Comparison of ENCODE assay signal across 7 mouse cellular contexts in the genomic region with DNA sequence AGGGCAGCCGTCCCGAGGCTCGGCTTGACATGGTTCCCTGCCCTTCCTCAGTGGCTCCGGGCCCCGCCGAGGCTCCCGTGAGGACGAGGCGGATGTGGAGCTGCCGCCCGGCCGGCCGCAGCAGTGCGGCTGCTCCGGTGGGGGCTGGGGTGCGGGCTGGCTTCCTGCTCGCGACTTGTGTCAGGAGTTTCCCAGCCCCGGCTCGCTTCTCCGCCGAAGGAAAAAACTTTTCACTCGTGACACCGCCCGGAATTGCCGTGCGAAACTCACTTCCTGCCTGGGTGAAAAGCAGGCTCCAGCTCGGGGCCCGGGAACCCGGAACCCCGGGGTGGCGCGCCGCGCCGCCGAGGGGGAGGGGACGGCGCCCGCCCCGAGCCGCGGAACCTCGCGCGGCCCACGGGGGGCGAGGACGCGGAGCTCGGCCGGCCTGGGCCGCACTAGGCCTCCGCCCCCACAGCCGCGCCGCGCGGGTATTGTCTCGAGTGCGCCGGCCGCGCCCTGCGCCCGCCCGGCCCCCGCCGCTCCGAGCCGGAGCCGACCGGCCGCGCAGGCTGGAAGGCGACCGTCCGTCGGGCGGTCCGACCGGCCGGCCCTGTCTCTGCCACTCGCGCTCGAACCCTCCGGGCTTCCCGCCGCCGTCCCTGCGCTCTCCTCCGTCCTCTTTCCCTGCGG. TPM values are rescaled to one million over a fixed set of nuclear protein-coding genes. Genes with fewer than 3 reads are reported as not detected.
DNase-seq lines count a peak whose midpoint lies in the region; ATAC-seq and TF ChIP-seq lines count a peak whose summit lies in the region.

Erbin (minus strand) TSS at position 254 of the 672 bp plus-strand sequence.

- no peaks in the 10 kb centered on the region for H3K36me3 ChIP-seq in intestine, embryonic 16.5 days (ENCODE audit: control insufficient read depth, insufficient read depth, low read length)
- no peaks in the 10 kb centered on the region for H3K36me3 ChIP-seq in midbrain, embryonic 11.5 days (ENCODE audit: control insufficient read depth, insufficient read depth, low read length)
- H3K36me3 ChIP-seq in small intestine, adult 2 months (ENCODE audit: control insufficient read depth, insufficient read depth, low read length), result no peaks in the 10 kb centered on the region

- H3K27me3 ChIP-seq in intestine, embryonic 16.5 days (replicated peaks; ENCODE audit: control insufficient read depth, insufficient read depth, low read length), result no peaks in the 10 kb centered on the region
- H3K27me3 ChIP-seq in midbrain, embryonic 11.5 days (ENCODE audit: control insufficient read depth, insufficient read depth, low read length), result no peaks in the 10 kb centered on the region
- no peaks in the 10 kb centered on the region for H3K27me3 ChIP-seq in small intestine, adult 2 months (ENCODE audit: control insufficient read depth, insufficient read depth, low read length)

- under 1% methylated on average over 75 of the region's 93 CpGs for WGBS in intestine, embryonic 16.5 days
- under 1% methylated on average over 71 of the region's 93 CpGs for WGBS in midbrain, embryonic 11.5 days
- under 1% methylated on average over 92 of the region's 93 CpGs for WGBS in small intestine, adult 2 months

- H3K27ac ChIP-seq in intestine, embryonic 16.5 days (ENCODE audit: low read length), result peak within 1 kb of the TSS; percentile 100
- H3K27ac ChIP-seq in midbrain, embryonic 11.5 days (ENCODE audit: low read depth, low read length), result peak within 1 kb of the TSS; percentile 100
- H3K27ac ChIP-seq in small intestine, adult 2 months (ENCODE audit: insufficient read depth, low read depth, low read length), result peak within 1 kb of the TSS; percentile 99

- peak; percentile 18; the same call in 1 of the 2 replicates for TF ChIP-seq POLR2A in small intestine, adult 2 months (IDR thresholded peaks at IDR 0.05; ENCODE audit: low read depth, low read length)

- no peak for TF ChIP-seq CTCF in small intestine, adult 2 months (IDR thresholded peaks at IDR 0.05; ENCODE audit: extremely low read depth, insufficient read length, insufficient replicate concordance, low read depth, low read length)

- peaks cover 16% of the 10 kb centered on the region; the same call in 1 of the 2 replicates for H3K4me1 ChIP-seq in intestine, embryonic 16.5 days (ENCODE audit: control insufficient read depth, insufficient read depth, low read length)
- peaks cover 15% of the 10 kb centered on the region for H3K4me1 ChIP-seq in midbrain, embryonic 11.5 days (ENCODE audit: control insufficient read depth, insufficient read depth, low read length)
- H3K4me1 ChIP-seq in small intestine, adult 2 months (ENCODE audit: control insufficient read depth, insufficient read depth, insufficient read length, low read length), result peaks cover 3% of the 10 kb centered on the region; the same call in 1 of the 2 replicates

- peak within 1 kb of the TSS; percentile 88 for H3K4me3 ChIP-seq in intestine, embryonic 16.5 days (ENCODE audit: low read length)
- peak within 1 kb of the TSS; percentile 94 for H3K4me3 ChIP-seq in midbrain, embryonic 11.5 days (ENCODE audit: low read depth, low read length)
- H3K4me3 ChIP-seq in small intestine, adult 2 months (ENCODE audit: low read depth, low read length), result peak within 1 kb of the TSS; percentile 96

- intact Hi-C loops in left cerebral cortex, postnatal 4 days (cut with DNase I), result loop anchor here (5.0 kb wide), 1 partner anchor 107 kb away; no protein-coding TSS in a partner anchor

- peak; percentile 79 for ATAC-seq in intestine, embryonic 16.5 days
- ATAC-seq in midbrain, embryonic 11.5 days (ENCODE audit: low FRiP score), result peak; percentile 74

- H3K9ac ChIP-seq in intestine, embryonic 16.5 days (ENCODE audit: low read depth, low read length), result peak within 1 kb of the TSS; percentile 100
- peak within 1 kb of the TSS; percentile 100 for H3K9ac ChIP-seq in midbrain, embryonic 11.5 days (ENCODE audit: low read length)

- DNase-seq in adrenal gland, adult 8-10 months, result peak; percentile 80
- peak; percentile 76 for DNase-seq in embryo, embryonic 9.5 days (ENCODE audit: extremely low spot score)
- DNase-seq in gastrocnemius, postnatal 4 days (ENCODE audit: low spot score in 2 of 2), result peak; percentile 74 to 84
- peak; percentile 62 for DNase-seq in left cerebral cortex, postnatal 4 days
- peak; percentile 98 for DNase-seq in midbrain, embryonic 11.5 days (ENCODE audit: low spot score, missing footprints)

- H3K4me2 ChIP-seq in intestine, embryonic 16.5 days (ENCODE audit: low read depth, low read length), result peak within 1 kb of the TSS; percentile 57
- peak within 1 kb of the TSS; percentile 66 for H3K4me2 ChIP-seq in midbrain, embryonic 11.5 days

- no peaks in the 10 kb centered on the region for H3K9me3 ChIP-seq in intestine, embryonic 16.5 days (ENCODE audit: control insufficient read depth, low read length)
- H3K9me3 ChIP-seq in midbrain, embryonic 11.5 days (ENCODE audit: control insufficient read depth, low read length), result no peaks in the 10 kb centered on the region

RNA-seq across cellular contexts. Expression of gene Erbin, which starts in this region (rescaled TPM):
- 100 to 1,000 TPM in 2 of 4 experiments, 10 to 100 TPM in 2; 88.7 to 123 (median 108) TPM for total RNA-seq in adrenal gland, adult 8-10 months (2022)
- 10 to 100 TPM; 77.1 to 88.5 TPM for total RNA-seq in gastrocnemius, postnatal 4 days (2021)
- polyA plus RNA-seq in intestine, embryonic 16.5 days (2015; fragmentation: Nextera tagmentation; extraction: Ambion mirVana), result 12.9 and 14.2 TPM in 2 replicates
- total RNA-seq in left cerebral cortex, postnatal 4 days (2021), result 10 to 100 TPM; 33.1 to 35.3 TPM
- 27.6 and 28.5 TPM in 2 replicates for polyA plus RNA-seq in midbrain, embryonic 11.5 days (2014; fragmentation: Nextera tagmentation; extraction: Ambion mirVana)
- polyA plus RNA-seq in small intestine, adult 2 months (2012; rRNA removed), result 4.3 and 15.7 TPM in 2 replicates

Comparison
In these comparisons a context has a peak if more than half of its experiments do, and no peak if none do; other contexts are left out.
1. Peak in every context shown above with its lines: DNase-seq, ATAC-seq, H3K4me3 ChIP-seq and H3K27ac ChIP-seq.